Mouse (Mus musculus): Measurements from ENCODE around the gene Ebf1.

- TF ChIP-seq GATA1 (IDR thresholded peaks at IDR 0.05; ENCODE audit: borderline replicate concordance, low read length) (no peak), FLI1 (IDR thresholded peaks at IDR 0.05; ENCODE audit: low read length) (no peak)
Measured at GRCm38 (mm10) chr11:44681995-44682394, 64.9 kb downstream of the Ebf1 start.
